Mouse (Mus musculus) heart, embryonic 13.5 days (tissue): ENCODE data around the gene Doc2a. TPM values are rescaled to one million over a fixed set of nuclear protein-coding genes. Genes with fewer than 3 reads are reported as not detected.
A peak's percentile ranks its signal among the peaks of the same experiment; 100 is the strongest.
"Not testable (repeated sequence)": the region's sequence is repeated elsewhere in the genome, so short reads cannot be mapped to it uniquely, and the experiment has no call there.

ENCODE experiments used
- ATAC-seq: fragments of 200-750 bp; cut with Nextera tagmentation; 2 replicates; pipeline ENCODE4 v1.8.0; 2017; ENCODE audit warnings: moderate TSS enrichment; ENCODE audit not compliant: insufficient number of reproducible peaks, low FRiP score, low TSS enrichment; ENCODE audit errors: extremely low read depth
- H3K27ac ChIP-seq: fragments of 300-500 bp; sonication (generic); replicated peaks from 2 replicates; pipeline ENCODE4 v1.5.1; 2015; ENCODE audit warnings: moderate library complexity, mild to moderate bottlenecking, inconsistent platforms
- H3K27me3 ChIP-seq: fragments of 300-500 bp; sonication (generic); replicated peaks from 2 replicates; pipeline ENCODE4 v1.6.1; 2015; ENCODE audit warnings: mild to moderate bottlenecking, inconsistent platforms
- H3K36me3 ChIP-seq: fragments of 300-500 bp; sonication (generic); 2 replicates; pipeline ENCODE4 v1.6.1; 2015; ENCODE audit warnings: mild to moderate bottlenecking, inconsistent platforms
- H3K4me1 ChIP-seq: fragments of 300-500 bp; sonication (generic); 2 replicates; pipeline ENCODE4 v1.6.1; 2015; ENCODE audit warnings: inconsistent platforms
- H3K4me2 ChIP-seq: fragments of 300-500 bp; sonication (generic); 2 replicates; pipeline ENCODE4 v1.6.1; 2015; ENCODE audit warnings: inconsistent platforms, mild to moderate bottlenecking, moderate library complexity
- H3K4me3 ChIP-seq: fragments of 300-500 bp; sonication (generic); 2 replicates; pipeline ENCODE4 v1.5.1; 2015; ENCODE audit warnings: moderate library complexity, mild to moderate bottlenecking, inconsistent platforms
- H3K9ac ChIP-seq: fragments of 300-500 bp; sonication (generic); 2 replicates; pipeline ENCODE4 v1.6.1; 2015; ENCODE audit warnings: inconsistent platforms, mild to moderate bottlenecking, moderate library complexity
- H3K9me3 ChIP-seq: fragments of 300-500 bp; sonication (generic); 2 replicates; pipeline ENCODE4 v1.6.1; 2016; ENCODE audit warnings: inconsistent platforms
- WGBS: fragments of 180-500 bp; shearing (Covaris S2); methylation state at CpG from one replicate; pipeline ENCODE4 v1.1.7; 2015; ENCODE audit warnings: mixed read lengths; 5-methylcytosine and 5-hydroxymethylcytosine counted together
- polyA plus RNA-seq: library from polyadenylated mRNA; unstranded; fragments of >200 nt; fragmentation: Nextera tagmentation; extraction: Ambion mirVana; gene quantifications from 2 replicates; pipeline ENCODE4 v1.2.1, GENCODE M21; 2015

Gene Doc2a
- polyA plus RNA-seq, 1 experiment from 2014 or later = 0.17 TPM

DNA sequence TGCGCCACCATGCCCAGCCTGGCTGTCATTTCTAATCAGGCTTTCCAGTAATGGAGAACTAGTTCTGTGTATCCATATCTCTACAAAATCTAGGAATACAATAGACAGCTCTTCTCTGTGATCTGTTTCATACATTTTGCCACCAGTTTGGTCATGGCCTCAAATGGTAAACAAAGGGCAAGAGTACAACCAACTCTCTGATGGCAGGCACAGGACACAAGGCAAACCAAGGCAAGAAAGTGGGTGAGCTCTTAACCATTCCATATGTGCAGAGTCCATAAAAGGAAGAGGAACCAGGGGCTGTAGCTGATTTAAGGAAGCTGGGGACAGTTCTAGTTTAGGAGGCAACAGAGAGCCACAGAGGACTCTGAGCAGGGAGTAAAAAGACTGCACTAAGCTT lies 30.0 kb downstream of the Doc2a start:
- WGBS = 97% methylated on average over 1 of the region's 1 CpGs
- no peak overlapping the region for H3K4me3 ChIP-seq
- H3K36me3 ChIP-seq = peaks cover 86% of the 10 kb centered on the region
- H3K27ac ChIP-seq = no peak overlapping the region
- peaks cover 24% of the 10 kb centered on the region for H3K4me1 ChIP-seq
- no peak overlapping the region for H3K4me2 ChIP-seq
- ATAC-seq = no peak
- H3K27me3 ChIP-seq = no peaks in the 10 kb centered on the region
- H3K9ac ChIP-seq = no peak overlapping the region
- no peaks in the 10 kb centered on the region for H3K9me3 ChIP-seq

DNA sequence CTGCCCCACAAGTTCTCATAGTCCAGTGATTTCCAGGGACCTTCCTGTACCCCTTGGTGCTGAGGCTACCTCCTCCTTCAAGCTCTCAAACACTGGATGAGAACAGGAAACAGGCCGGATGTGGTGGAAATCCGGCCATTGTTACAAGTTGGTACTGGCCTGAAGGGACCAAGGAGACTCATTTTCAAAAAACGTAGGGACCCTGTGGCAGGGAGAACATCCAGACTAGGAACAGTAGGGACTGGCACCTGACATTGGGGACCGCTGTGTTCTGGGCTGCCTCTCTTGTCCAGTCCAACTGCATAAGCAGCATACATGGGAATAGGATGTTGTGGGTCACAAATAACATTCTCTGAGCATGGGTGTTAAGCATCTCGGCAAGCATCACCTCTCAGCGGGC lies 33.8 kb downstream of the Doc2a start:
- no peaks in the 10 kb centered on the region for H3K27me3 ChIP-seq
- H3K4me2 ChIP-seq = peak overlapping the region; percentile 100
- peak overlapping the region; percentile 98 for H3K9ac ChIP-seq
- H3K9me3 ChIP-seq = no peaks in the 10 kb centered on the region
- peaks cover 48% of the 10 kb centered on the region for H3K36me3 ChIP-seq
- H3K27ac ChIP-seq = peak overlapping the region; percentile 98
- no peak for ATAC-seq
- 63% methylated on average over 6 of the region's 6 CpGs for WGBS
- peak overlapping the region; percentile 93 for H3K4me3 ChIP-seq
- H3K4me1 ChIP-seq = peaks cover 47% of the 10 kb centered on the region

DNA sequence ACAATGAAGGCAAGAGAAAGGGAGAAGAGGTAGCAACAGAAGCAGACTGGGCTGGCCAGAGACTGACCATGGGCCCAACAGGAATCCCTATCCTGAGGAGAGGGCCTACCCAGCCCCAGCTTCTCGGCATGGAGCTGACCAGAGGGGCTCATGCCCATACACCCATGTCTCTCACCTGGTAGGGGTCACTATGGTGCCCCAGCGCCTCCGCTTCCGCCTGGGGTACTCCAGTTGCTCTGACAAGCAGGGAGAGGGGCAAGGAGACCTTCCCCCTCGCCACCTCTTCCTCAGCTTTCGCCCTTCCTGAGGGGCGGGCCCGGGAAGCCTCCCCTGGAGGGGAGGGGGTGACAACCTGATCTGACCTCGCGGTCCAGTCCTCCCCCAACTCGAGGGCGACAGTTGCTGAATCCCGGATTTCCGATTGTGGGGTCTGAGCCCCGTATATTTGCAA lies 36.5 kb downstream of the Doc2a start:
- Histone ChIP-seq H3K4me1 (peaks cover 47% of the 10 kb centered on the region), H3K27ac (peak overlapping the region; percentile 98), H3K4me3 (peak overlapping the region; percentile 93), H3K36me3 (peaks cover 21% of the 10 kb centered on the region), H3K27me3 (no peaks in the 10 kb centered on the region), H3K9me3 (no peaks in the 10 kb centered on the region), H3K9ac (peak overlapping the region; percentile 98), H3K4me2 (peak overlapping the region; percentile 100)
- ATAC-seq = no peak
- under 1% methylated on average over 15 of the region's 15 CpGs for WGBS

DNA sequence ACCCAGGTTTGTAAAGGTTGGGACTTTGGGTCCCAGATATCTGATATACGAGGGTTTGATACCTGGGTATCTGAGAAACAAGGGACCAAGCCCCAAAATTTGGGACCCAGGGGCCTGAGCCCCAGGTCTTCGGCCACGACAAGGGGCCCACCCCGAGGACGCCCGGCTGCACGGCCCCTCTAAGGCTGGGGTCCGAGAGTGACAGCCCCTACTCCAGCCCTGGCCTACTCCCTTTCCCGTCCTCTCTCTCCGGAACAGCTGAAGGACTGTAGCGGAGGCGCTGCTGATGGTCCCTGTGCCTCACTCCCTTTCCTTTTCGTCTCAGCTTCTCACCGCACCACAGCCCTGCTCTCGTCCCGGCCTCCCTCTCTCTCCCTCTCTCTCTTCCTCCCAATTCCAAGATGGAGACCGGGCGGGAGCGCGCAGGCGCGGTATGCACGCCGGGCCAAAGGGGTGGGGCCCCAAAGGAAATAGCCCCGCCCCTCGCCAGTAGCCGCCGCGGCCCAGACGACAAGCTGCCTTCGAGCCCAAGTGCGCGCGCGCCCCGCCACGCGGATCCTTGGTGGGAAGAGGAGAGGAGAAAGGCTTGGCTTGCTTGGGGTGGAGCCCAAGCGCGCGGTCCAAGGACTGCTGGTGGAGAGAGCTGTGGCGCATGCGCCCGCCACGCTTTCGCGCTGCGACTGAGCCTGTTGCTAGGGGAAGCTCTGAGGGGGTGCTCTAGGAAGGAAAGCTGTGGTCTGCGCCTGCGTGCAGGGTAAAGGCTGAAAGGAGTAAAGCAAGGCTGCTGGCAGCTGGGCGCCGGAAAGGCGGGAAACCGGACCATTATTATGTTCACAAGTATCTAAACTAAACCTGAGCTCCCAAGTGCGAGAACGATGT lies 37.3 kb downstream of the Doc2a start, which contains the start of gene Taok2:
Gene Taok2 (minus strand): TSS at position 418 of the 879 bp plus-strand sequence.
- Histone ChIP-seq H3K36me3 (peaks cover 13% of the 10 kb centered on the region), H3K9me3 (no peaks in the 10 kb centered on the region), H3K27me3 (no peaks in the 10 kb centered on the region), H3K4me1 (peaks cover 47% of the 10 kb centered on the region), H3K9ac (peak within 1 kb of the TSS; percentile 98), H3K4me2 (peak within 1 kb of the TSS; percentile 100), H3K4me3 (peak within 1 kb of the TSS; percentile 93), H3K27ac (peak within 1 kb of the TSS; percentile 98)
- peak; percentile 93 for ATAC-seq
- WGBS = under 1% methylated on average over 56 of the region's 56 CpGs

DNA sequence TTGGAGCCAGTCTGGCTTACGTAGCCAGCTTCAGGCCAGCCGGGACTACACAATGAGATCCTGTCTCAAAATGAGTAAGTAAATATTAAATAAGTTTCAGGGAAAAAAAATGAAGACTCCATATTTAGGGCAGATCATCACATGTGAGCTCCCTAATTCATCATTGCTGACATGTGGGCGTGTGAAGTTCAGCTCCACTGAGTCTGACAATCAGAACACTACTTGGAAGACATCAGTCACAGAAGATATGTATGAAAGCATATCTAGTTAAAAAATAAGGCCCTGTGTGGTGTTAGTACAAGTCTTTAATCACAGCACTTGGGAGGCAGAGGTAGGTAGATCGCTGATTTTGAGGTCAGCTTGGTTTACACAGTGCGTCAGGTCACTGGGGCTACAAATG lies 40.1 kb downstream of the Doc2a start:
- H3K27ac ChIP-seq = no peak overlapping the region
- peaks cover 20% of the 10 kb centered on the region for H3K36me3 ChIP-seq
- H3K27me3 ChIP-seq = no peaks in the 10 kb centered on the region
- peaks cover 23% of the 10 kb centered on the region for H3K4me1 ChIP-seq
- H3K9me3 ChIP-seq = no peaks in the 10 kb centered on the region
- no peak overlapping the region for H3K9ac ChIP-seq
- 75% methylated on average over 5 of the region's 5 CpGs for WGBS
- no peak for ATAC-seq
- no peak overlapping the region for H3K4me2 ChIP-seq
- H3K4me3 ChIP-seq = no peak overlapping the region

DNA sequence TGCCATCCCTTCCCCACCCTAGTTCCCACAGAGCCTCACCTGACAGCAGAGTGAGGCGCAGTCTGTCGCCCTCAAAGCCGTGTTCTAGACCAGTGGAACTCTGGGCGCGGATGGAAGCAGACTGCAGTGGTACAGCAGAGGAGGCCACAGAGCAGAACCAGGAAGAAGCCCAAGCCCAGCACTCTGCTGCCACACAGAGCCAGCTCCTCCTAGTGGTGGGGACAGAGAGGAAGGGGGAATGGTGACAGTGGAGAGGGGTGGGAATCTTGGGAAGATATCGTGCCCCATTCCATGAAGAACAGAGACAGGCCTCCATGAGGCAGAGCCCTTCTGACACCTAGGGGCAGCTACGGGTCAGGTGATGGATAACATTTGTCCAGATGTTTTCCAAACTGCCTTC lies 41.6 kb downstream of the Doc2a start:
- Histone ChIP-seq H3K9ac (no peak overlapping the region), H3K36me3 (peaks cover 24% of the 10 kb centered on the region), H3K4me3 (no peak overlapping the region), H3K9me3 (no peaks in the 10 kb centered on the region), H3K27me3 (no peaks in the 10 kb centered on the region), H3K4me2 (no peak overlapping the region), H3K4me1 (peaks cover 8% of the 10 kb centered on the region), H3K27ac (no peak overlapping the region)
- ATAC-seq = no peak
- WGBS = 30% methylated on average over 7 of the region's 7 CpGs

DNA sequence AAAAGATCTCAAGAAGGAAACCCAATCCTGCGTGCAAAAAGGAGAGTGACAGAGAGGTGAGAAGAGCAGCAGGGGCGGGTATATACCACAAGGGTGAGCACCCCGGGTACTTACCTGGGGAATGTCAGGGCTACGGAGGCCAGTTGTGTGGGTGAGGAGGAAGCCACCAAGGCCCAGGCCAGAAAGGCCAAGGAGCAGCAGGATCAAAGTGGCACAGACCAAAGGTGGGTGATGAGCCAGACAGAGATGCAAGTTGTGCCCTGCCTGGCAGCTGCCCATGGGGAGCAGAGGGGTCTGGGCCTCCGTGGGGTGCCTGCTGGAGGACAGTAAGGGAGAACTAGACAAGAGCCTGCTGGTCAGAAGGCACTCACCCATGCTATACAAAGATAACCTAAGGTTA lies 49.7 kb downstream of the Doc2a start:
- peak overlapping the region; percentile 92; the same call in 1 of the 2 replicates for H3K9ac ChIP-seq
- H3K27ac ChIP-seq = peak overlapping the region; percentile 78
- peak overlapping the region; percentile 88 for H3K4me2 ChIP-seq
- H3K36me3 ChIP-seq = peaks cover 4% of the 10 kb centered on the region
- no peaks in the 10 kb centered on the region for H3K9me3 ChIP-seq
- no peak overlapping the region for H3K4me3 ChIP-seq
- peaks cover 17% of the 10 kb centered on the region for H3K4me1 ChIP-seq
- 0 out of 2 replicates have a peak, but pooled peaks have one; percentile 26 for ATAC-seq
- H3K27me3 ChIP-seq = no peaks in the 10 kb centered on the region
- 82% methylated on average over 5 of the region's 5 CpGs for WGBS

DNA sequence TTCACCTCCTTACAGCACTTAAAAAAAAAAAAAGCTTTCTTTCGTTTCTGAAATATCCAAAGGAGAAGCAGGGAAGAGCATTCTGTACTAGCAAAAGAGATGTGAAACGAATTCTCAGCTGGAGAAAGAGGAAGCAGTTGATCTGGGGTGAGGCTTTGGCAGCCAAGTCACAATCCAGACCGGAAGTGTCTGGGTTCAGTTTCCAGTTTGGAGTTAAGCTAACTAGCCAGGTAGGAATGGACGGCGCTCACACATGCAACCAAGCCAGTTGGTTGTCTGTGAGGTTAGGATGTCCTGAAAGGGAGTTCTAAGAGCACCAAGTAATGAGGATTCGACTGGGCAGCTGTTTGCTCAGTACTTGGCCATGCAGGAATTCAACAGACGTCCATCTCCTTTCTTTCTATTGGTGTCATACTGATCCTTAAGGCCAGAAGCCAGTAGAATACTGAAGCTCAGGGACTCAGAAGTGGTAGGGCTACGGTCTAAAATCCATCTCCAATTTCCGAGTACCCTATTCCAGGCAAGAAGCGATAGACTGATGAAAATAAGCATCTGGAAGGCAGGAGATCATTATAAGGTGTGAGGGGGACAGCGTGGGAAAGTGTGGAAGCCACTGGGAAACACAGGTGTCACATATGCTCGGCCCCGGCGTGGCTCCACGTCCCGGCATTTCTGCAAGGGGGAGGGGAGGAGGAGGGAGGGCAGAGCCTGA lies 50.3 kb downstream of the Doc2a start:
- WGBS = 19% methylated on average over 16 of the region's 16 CpGs
- Histone ChIP-seq H3K36me3 (0 out of 2 replicates have a peak, but pooled peaks cover 3% of the 10 kb centered on the region), H3K9ac (peak overlapping the region; percentile 92), H3K27ac (peak overlapping the region; percentile 78), H3K27me3 (no peaks in the 10 kb centered on the region), H3K9me3 (no peaks in the 10 kb centered on the region), H3K4me3 (peak overlapping the region; percentile 75), H3K4me1 (peaks cover 17% of the 10 kb centered on the region), H3K4me2 (peak overlapping the region; percentile 88)
- ATAC-seq = no peak

DNA sequence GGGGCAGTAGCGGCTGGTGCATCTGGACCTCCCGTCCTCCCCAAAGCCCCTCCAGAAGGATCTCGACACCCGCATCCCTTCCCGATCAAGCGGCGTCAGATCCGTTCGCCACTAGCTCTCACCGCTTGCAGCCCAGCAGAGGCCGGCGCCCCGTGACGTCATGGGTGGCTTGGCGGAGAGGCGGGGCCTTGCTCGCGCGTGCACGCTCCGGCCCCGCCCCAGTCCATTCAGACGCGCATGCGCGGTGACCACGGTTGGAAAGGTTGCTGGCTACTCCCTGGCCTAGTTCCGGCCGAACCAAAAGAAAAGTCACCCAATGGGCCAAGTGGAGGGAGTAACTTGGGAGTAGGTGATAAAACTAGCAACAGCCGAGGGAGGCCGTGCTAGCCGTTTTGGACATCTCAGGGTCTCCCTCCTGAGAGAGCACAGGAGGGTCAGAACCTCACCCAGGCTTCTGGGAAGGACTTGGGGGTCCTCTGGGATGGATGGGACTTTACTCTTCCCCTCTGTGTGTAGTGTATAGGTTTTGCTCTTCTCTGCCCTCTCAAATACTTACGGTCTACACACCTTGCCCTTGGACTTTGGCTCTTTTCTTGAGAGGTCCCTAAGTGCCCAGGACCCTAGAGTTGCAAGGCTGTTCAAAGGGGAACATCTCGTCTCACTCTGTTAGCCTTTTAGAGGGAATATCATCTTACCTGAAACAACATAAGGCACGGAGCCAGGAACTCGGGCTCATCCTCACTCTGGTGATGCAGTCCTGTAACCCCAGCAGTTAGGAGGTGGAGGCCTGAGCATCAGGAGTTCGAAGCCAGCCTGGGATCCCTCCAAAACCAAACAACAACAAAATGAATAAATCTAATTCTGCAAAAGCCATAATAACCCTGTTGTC lies 51.1 kb downstream of the Doc2a start:
- no peaks in the 10 kb centered on the region for H3K27me3 ChIP-seq
- 10% methylated on average over 37 of the region's 37 CpGs for WGBS

DNA sequence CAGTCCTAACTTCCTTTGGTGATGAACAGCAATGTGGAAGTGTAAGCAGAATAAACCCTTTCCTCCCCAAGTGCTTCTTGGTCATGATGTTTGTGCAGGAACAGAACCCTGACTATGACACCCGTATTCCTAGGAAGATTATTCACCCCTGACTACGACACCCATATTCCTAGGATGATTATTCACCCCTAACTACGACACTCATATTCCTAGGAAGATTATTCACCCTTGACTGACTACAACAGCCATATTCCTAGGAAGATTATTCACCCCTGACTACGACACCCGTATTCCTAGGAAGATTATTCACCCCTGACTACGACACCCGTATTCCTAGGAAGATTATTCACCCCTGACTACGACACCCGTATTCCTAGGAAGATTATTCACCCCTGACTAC lies 52.6 kb downstream of the Doc2a start:
- WGBS = 78% methylated on average over 8 of the region's 9 CpGs
- H3K9me3 ChIP-seq = not testable (repeated sequence)

More for the DNA sequence above, 51.1 kb downstream of the Doc2a start:
- H3K27ac ChIP-seq = peak overlapping the region; percentile 78
- peak overlapping the region; percentile 88 for H3K4me2 ChIP-seq
- H3K36me3 ChIP-seq = no peaks in the 10 kb centered on the region
- ATAC-seq = peak; percentile 95
- no peaks in the 10 kb centered on the region for H3K9me3 ChIP-seq
- H3K9ac ChIP-seq = peak overlapping the region; percentile 92
- peaks cover 17% of the 10 kb centered on the region for H3K4me1 ChIP-seq
- peak overlapping the region; percentile 75 for H3K4me3 ChIP-seq

More for the DNA sequence above, 52.6 kb downstream of the Doc2a start:
- H3K36me3 ChIP-seq, H3K9ac ChIP-seq, H3K27ac ChIP-seq, H3K27me3 ChIP-seq, H3K4me2 ChIP-seq, ATAC-seq, H3K4me3 ChIP-seq: not testable (repeated sequence)
- peaks cover 17% of the 10 kb centered on the region for H3K4me1 ChIP-seq
